Mouse (Mus musculus): ENCODE results near the gene Wdr38.

Wdr38 gene

GRCm38 (mm10) chr2:39011971-39012370 lies 14.7 kb downstream of the Wdr38 start:
- in situ Hi-C loops (cut with MboI; ENCODE audit: low pct_unique_long_range_greater_than_20kb in 1 of 2, low sequenced_read_pairs in 2 of 2, unreplicated experiment in 1 of 2), result no loop called here

DNA sequence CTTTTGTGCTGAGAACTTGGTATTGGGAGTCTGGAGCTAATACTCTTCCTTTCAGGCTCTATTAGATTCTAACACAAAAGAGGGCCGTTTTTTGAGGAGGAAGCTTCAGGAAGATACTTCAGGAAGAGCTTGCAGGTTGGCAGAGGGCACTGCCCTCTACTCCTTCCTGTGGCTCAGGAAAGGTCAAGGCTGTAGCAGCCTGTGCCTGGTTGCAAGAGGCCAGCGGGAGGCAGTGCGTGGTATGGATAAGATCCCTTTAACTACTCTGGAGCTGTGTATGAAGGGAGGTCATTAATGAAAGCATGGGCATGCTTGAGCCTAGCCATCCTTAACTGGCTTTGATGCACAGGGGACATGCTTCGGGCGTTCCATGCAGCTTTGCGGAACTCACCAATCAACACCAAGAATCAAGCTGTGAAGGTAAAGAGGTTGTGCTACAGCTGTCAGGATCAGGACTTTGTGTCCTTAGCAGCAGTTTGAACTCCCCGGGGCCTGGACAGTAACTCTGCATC lies 15.5 kb downstream of the Wdr38 start:
- in situ Hi-C loops (cut with MboI; ENCODE audit: low pct_unique_long_range_greater_than_20kb in 1 of 2, low sequenced_read_pairs in 2 of 2, unreplicated experiment in 1 of 2), result no loop called here

- in situ Hi-C loops (cut with MboI; ENCODE audit: low pct_unique_long_range_greater_than_20kb in 1 of 2, low sequenced_read_pairs in 2 of 2, unreplicated experiment in 1 of 2), result no loop called here
Observed at GRCm38 (mm10) chr2:39016581-39016980, 19.3 kb downstream of the Wdr38 start.

GRCm38 (mm10) chr2:39020004-39020403 lies 22.7 kb downstream of the Wdr38 start:
- in situ Hi-C loops (cut with MboI; ENCODE audit: low pct_unique_long_range_greater_than_20kb in 1 of 2, low sequenced_read_pairs in 2 of 2, unreplicated experiment in 1 of 2), result no loop called here

DNA sequence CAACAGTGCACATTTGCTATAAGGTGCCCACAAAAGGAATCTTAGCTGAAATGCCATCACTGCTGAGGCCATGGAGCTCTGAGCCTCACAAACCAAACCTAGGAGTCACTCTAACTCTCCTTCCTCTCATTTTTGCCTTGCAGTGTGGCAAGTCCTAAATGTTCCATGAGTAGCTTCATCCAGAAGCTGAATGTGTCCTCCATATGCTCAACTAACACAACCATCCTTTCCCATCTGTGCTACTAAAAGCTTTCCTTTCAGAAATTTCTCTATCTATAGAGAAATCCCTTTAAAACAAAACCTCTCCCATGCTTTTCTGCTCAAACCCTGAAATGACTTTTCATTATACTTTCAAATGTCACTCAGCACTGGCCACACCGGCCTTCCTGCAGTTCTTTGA lies 34.3 kb downstream of the Wdr38 start:
- in situ Hi-C loops (cut with MboI; ENCODE audit: low pct_unique_long_range_greater_than_20kb in 1 of 2, low sequenced_read_pairs in 2 of 2, unreplicated experiment in 1 of 2), result no loop called here

- in situ Hi-C loops (cut with MboI; ENCODE audit: low pct_unique_long_range_greater_than_20kb in 1 of 2, low sequenced_read_pairs in 2 of 2, unreplicated experiment in 1 of 2), result no loop called here
Observed at GRCm38 (mm10) chr2:39040215-39040614, 42.9 kb downstream of the Wdr38 start.

- in situ Hi-C loops (cut with MboI; ENCODE audit: low pct_unique_long_range_greater_than_20kb in 1 of 2, low sequenced_read_pairs in 2 of 2, unreplicated experiment in 1 of 2), result no loop called here
Observed at GRCm38 (mm10) chr2:39048515-39048914, 51.2 kb downstream of the Wdr38 start.

All from mouse embryonic stem cell (cell line).